Mouse (Mus musculus) ES-Bruce4 (cell line): ENCODE data around the gene Fam207a. TPM values are rescaled to one million over a fixed set of nuclear protein-coding genes. Genes with fewer than 3 reads are reported as not detected.

Source experiments
- H3K27ac ChIP-seq: 2 replicates; pipeline ENCODE4 v1.5.1; 2012; ENCODE audit warnings: low read length, inconsistent platforms; ENCODE audit not compliant: insufficient read depth
- H3K27me3 ChIP-seq: 2 replicates; pipeline ENCODE4 v1.6.1; 2012; ENCODE audit warnings: mild to moderate bottlenecking, low read length, inconsistent platforms; ENCODE audit not compliant: control insufficient read depth, poor library complexity, insufficient read depth, severe bottlenecking
- H3K36me3 ChIP-seq: 2 replicates; pipeline ENCODE4 v1.6.1; 2012; ENCODE audit warnings: inconsistent platforms, mild to moderate bottlenecking, low read length, moderate library complexity; ENCODE audit not compliant: control insufficient read depth, poor library complexity, insufficient read depth, severe bottlenecking
- H3K4me1 ChIP-seq: one replicate; pipeline ENCODE4 v1.8.1; 2011; ENCODE audit warnings: low read length; ENCODE audit not compliant: control insufficient read depth, insufficient read depth
- H3K4me3 ChIP-seq: 2 replicates; pipeline ENCODE4 v1.5.1; 2011; ENCODE audit warnings: low read depth, mild to moderate bottlenecking, low read length
- H3K9ac ChIP-seq: 2 replicates; pipeline ENCODE4 v1.6.1; 2012; ENCODE audit warnings: low read depth, mild to moderate bottlenecking, inconsistent platforms; ENCODE audit not compliant: poor library complexity, severe bottlenecking
- H3K9me3 ChIP-seq: replicated peaks from 2 replicates; pipeline ENCODE4 v1.6.1; 2012; ENCODE audit warnings: mild to moderate bottlenecking, low read length, inconsistent platforms; ENCODE audit not compliant: control insufficient read depth, poor library complexity, insufficient read depth, severe bottlenecking
- CTCF ChIP-seq: IDR thresholded peaks from one replicate; pipeline ENCODE4 v1.8.1; 2011; ENCODE audit warnings: low read depth, low read length
- EP300 ChIP-seq: IDR thresholded peaks from 2 replicates; pipeline ENCODE4 v1.6.1; 2011; ENCODE audit warnings: low read depth, low read length; ENCODE audit not compliant: insufficient read depth
- POLR2A ChIP-seq: IDR thresholded peaks from one replicate; pipeline ENCODE4 v1.8.1; 2011; ENCODE audit warnings: low read length; ENCODE audit not compliant: insufficient read depth
- polyA plus RNA-seq: library from polyadenylated mRNA; stranded (reverse); fragments of >200 nt; gene quantifications from 2 replicates; pipeline ENCODE4 v1.2.4, GENCODE M21; 2011; ENCODE audit warnings: low read depth; ENCODE audit not compliant: missing spikeins, insufficient read depth, insufficient read length

Gene Fam207a
- polyA plus RNA-seq, 1 experiment, result 23.2 TPM

- Histone ChIP-seq H3K4me3 (no peak overlapping the region), H3K36me3 (no peaks in the 10 kb centered on the region)
- TF ChIP-seq CTCF (no peak), EP300 (no peak), POLR2A (no peak)
Observed at GRCm38 (mm10) chr10:77472188-77472587, 43.4 kb downstream of the Fam207a start.

GRCm38 (mm10) chr10:77471512-77471911, 44.1 kb downstream of the Fam207a start:
- Histone ChIP-seq H3K27me3 (no peaks in the 10 kb centered on the region), H3K9ac (no peak overlapping the region), H3K4me1 (no peaks in the 10 kb centered on the region), H3K27ac (no peak overlapping the region), H3K4me3 (no peak overlapping the region), H3K9me3 (no peaks in the 10 kb centered on the region), H3K36me3 (no peaks in the 10 kb centered on the region)
- TF ChIP-seq CTCF (no peak), POLR2A (no peak), EP300 (no peak)

More at GRCm38 (mm10) chr10:77472188-77472587, 43.4 kb downstream of the Fam207a start:
- H3K4me1 ChIP-seq, result no peaks in the 10 kb centered on the region
- no peak overlapping the region for H3K9ac ChIP-seq
- no peak overlapping the region for H3K27ac ChIP-seq
- H3K27me3 ChIP-seq, result no peaks in the 10 kb centered on the region
- H3K9me3 ChIP-seq, result no peaks in the 10 kb centered on the region

DNA sequence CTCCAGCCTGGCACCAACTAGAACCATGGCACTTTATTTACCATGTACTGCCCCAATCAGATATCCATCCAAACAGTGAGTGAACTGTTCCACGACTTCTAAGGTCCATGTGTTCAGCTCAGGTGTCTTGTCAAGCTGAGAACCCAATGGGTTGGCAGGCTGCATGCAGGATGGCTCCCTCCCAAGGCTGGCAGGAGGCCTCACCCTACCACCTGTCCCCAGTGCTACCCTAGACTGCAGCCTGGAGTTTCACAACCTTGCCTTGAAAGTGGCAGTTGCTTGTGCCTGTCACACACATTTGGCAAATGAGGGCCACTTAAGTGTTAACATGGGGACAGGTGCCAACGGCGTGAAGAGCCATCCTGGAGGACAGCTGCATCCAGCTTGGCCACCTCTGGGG, 44.8 kb downstream of the Fam207a start:
- Histone ChIP-seq H3K4me3 (no peak overlapping the region), H3K27me3 (no peaks in the 10 kb centered on the region), H3K9me3 (no peaks in the 10 kb centered on the region), H3K27ac (no peak overlapping the region), H3K9ac (no peak overlapping the region), H3K36me3 (no peaks in the 10 kb centered on the region), H3K4me1 (no peaks in the 10 kb centered on the region)
- TF ChIP-seq POLR2A, result no peak
- TF ChIP-seq CTCF, result no peak
- TF ChIP-seq EP300, result no peak

DNA sequence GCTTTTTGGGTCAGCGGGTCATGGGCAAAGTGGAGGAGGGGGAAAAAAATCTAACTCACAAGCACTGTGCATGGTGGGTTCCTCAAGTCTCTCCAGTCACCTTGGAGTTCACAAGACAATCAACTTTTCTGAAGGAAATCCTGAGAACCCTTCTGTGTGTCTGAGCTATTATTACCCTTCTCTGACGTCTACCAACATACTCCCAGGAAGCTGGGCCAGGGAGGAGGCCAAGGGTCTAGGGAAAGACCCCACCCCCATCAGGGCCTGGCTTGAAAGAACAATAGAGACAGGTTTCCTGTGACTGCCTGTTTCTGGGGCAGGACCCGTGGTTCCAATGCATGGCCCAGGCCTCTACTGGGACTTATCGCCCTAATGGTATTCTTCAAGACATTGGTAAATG, 46.9 kb downstream of the Fam207a start:
- Histone ChIP-seq H3K36me3 (no peaks in the 10 kb centered on the region), H3K4me1 (no peaks in the 10 kb centered on the region), H3K9ac (no peak overlapping the region), H3K9me3 (no peaks in the 10 kb centered on the region), H3K27me3 (no peaks in the 10 kb centered on the region), H3K4me3 (no peak overlapping the region), H3K27ac (no peak overlapping the region)
- TF ChIP-seq CTCF (no peak), POLR2A (no peak), EP300 (no peak)

GRCm38 (mm10) chr10:77467407-77467806, 48.2 kb downstream of the Fam207a start:
- no peaks in the 10 kb centered on the region for H3K27me3 ChIP-seq
- H3K27ac ChIP-seq, result no peak overlapping the region
- H3K9ac ChIP-seq, result no peak overlapping the region
- H3K4me3 ChIP-seq, result no peak overlapping the region
- H3K4me1 ChIP-seq, result no peaks in the 10 kb centered on the region
- no peaks in the 10 kb centered on the region for H3K9me3 ChIP-seq
- no peak for TF ChIP-seq CTCF
- no peak for TF ChIP-seq POLR2A
- no peak for TF ChIP-seq EP300
- H3K36me3 ChIP-seq, result no peaks in the 10 kb centered on the region

- TF ChIP-seq CTCF, result no peak
- Histone ChIP-seq H3K4me1 (no peaks in the 10 kb centered on the region), H3K4me3 (no peak overlapping the region), H3K27me3 (no peaks in the 10 kb centered on the region), H3K36me3 (no peaks in the 10 kb centered on the region), H3K27ac (no peak overlapping the region), H3K9ac (no peak overlapping the region), H3K9me3 (no peaks in the 10 kb centered on the region)
Observed at GRCm38 (mm10) chr10:77465902-77466301, 49.7 kb downstream of the Fam207a start.
